In genomic region chr1:160789876-160790275, GRCm38 (mm10) we compare ENCODE assay signal across 26 mouse cellular contexts. TPM values are rescaled to one million over a fixed set of nuclear protein-coding genes. Genes with fewer than 3 reads are reported as not detected.
DNase-seq lines count a peak whose midpoint lies in the region; ATAC-seq and TF ChIP-seq lines count a peak whose summit lies in the region.
"Had no signal": no experiment of that assay in that cellular context is flagged by ENCODE, and none has a peak within 500 bp of the region (broad histone marks: within the 10 kb centered on the region; RNA-seq: fewer than 3 reads in every experiment).

No protein-coding gene starts in this region.

- TF ChIP-seq CTCF in liver, postnatal 0 days (IDR thresholded peaks at IDR 0.05; ENCODE audit: low read depth) = peak; percentile 50

- H3K4me3 ChIP-seq in liver, embryonic 11.5 days (ENCODE audit: low read depth, low read length) = no peak overlapping the region
- no peak overlapping the region for H3K4me3 ChIP-seq in liver, postnatal 0 days (ENCODE audit: low read depth, low read length)
- H3K4me3 ChIP-seq: embryonic facial prominence, embryonic 10.5 days; heart, embryonic 15.5 days; hindbrain, embryonic 10.5 days; liver, embryonic 15.5 days; midbrain, embryonic 15.5 days; neural tube, embryonic 12.5 days; stomach, embryonic 15.5 days had no signal

- no peaks in the 10 kb centered on the region for H3K27me3 ChIP-seq in liver, embryonic 11.5 days (replicated peaks; ENCODE audit: control insufficient read depth, insufficient read depth, low read length)
- no peaks in the 10 kb centered on the region for H3K27me3 ChIP-seq in liver, postnatal 0 days (ENCODE audit: insufficient read depth, low read length)
- H3K27me3 ChIP-seq: heart, embryonic 15.5 days; liver, embryonic 15.5 days; midbrain, embryonic 15.5 days; neural tube, embryonic 12.5 days; stomach, embryonic 15.5 days had no signal

- H3K9me3 ChIP-seq in liver, embryonic 11.5 days (ENCODE audit: control insufficient read depth, low read length) = no peaks in the 10 kb centered on the region
- H3K9me3 ChIP-seq in liver, postnatal 0 days (ENCODE audit: low read length) = no peaks in the 10 kb centered on the region
- H3K9me3 ChIP-seq: embryonic facial prominence, embryonic 10.5 days; heart, embryonic 15.5 days; hindbrain, embryonic 10.5 days; liver, embryonic 15.5 days; midbrain, embryonic 15.5 days; neural tube, embryonic 12.5 days; stomach, embryonic 15.5 days had no signal

- ATAC-seq in liver, embryonic 11.5 days (replicated peaks; ENCODE audit: low FRiP score) = no peak
- no peak for ATAC-seq in liver, postnatal 0 days
- no peak for ATAC-seq in cerebellum, adult (ENCODE audit: insufficient number of reproducible peaks, low FRiP score, low TSS enrichment)
- ATAC-seq: forebrain, embryonic 14.5 days; inflammation-experienced regulatory T-cells, adult 6 months; midbrain, embryonic 15.5 days had no signal

- DNase-seq in liver (peak; percentile 29), NIH3T3 (ENCODE audit: low read depth) (peak; percentile 18)
- DNase-seq in liver, embryonic 11.5 days (ENCODE audit: low spot score) = no peak
- peak; percentile 16 for DNase-seq in CD4-positive helper T cell, adult 2 months (ENCODE audit: low read depth, low spot score)
- DNase-seq in liver, postnatal 0 days = no peak
- DNase-seq in lung, postnatal 4 days = no peak
- no peak for DNase-seq in neural tube, embryonic 10.5 days (ENCODE audit: extremely low spot score, low spot score)
- DNase-seq: adrenal gland, postnatal 36 days; cerebellum, adult 2 months; gastrocnemius, postnatal 10 days; heart, adult 18-20 months; kidney, adult 9 months; layer of hippocampus, adult 9-11 months; lung, postnatal 10 days; spleen, adult 18-20 months; thymus, adult 2 months had no signal

- H3K4me1 ChIP-seq in liver, embryonic 11.5 days (replicated peaks; ENCODE audit: control insufficient read depth, insufficient read depth, low read length) = peaks cover 17% of the 10 kb centered on the region
- peaks cover 9% of the 10 kb centered on the region; the same call in 1 of the 2 replicates for H3K4me1 ChIP-seq in liver, postnatal 0 days (ENCODE audit: insufficient read depth)
- H3K4me1 ChIP-seq: stomach, embryonic 15.5 days had no signal

- H3K4me2 ChIP-seq in liver, embryonic 11.5 days = no peak overlapping the region
- no peak overlapping the region for H3K4me2 ChIP-seq in liver, postnatal 0 days (ENCODE audit: low read depth, low read length)
- H3K4me2 ChIP-seq: midbrain, embryonic 15.5 days; neural tube, embryonic 12.5 days; stomach, embryonic 15.5 days had no signal

- WGBS in liver, embryonic 11.5 days = 83% methylated on average over 3 of the region's 3 CpGs
- WGBS in liver, postnatal 0 days (ENCODE audit: insufficient replicate concordance) = 82% methylated on average over 3 of the region's 3 CpGs

- H3K9ac ChIP-seq in liver, embryonic 11.5 days (ENCODE audit: low read depth, low read length) = no peak overlapping the region
- H3K9ac ChIP-seq in liver, postnatal 0 days (replicated peaks) = no peak overlapping the region
- H3K9ac ChIP-seq: heart, embryonic 15.5 days; liver, embryonic 15.5 days; midbrain, embryonic 15.5 days; neural tube, embryonic 12.5 days; stomach, embryonic 15.5 days had no signal

- no peaks in the 10 kb centered on the region for H3K36me3 ChIP-seq in liver, embryonic 11.5 days (ENCODE audit: control insufficient read depth, insufficient read depth, low read length)
- H3K36me3 ChIP-seq in liver, postnatal 0 days (replicated peaks; ENCODE audit: insufficient read depth, low read length) = no peaks in the 10 kb centered on the region
- H3K36me3 ChIP-seq: embryonic facial prominence, embryonic 10.5 days; heart, embryonic 15.5 days; hindbrain, embryonic 10.5 days; liver, embryonic 15.5 days; midbrain, embryonic 15.5 days; neural tube, embryonic 12.5 days; stomach, embryonic 15.5 days had no signal

- no peak overlapping the region for H3K27ac ChIP-seq in liver, embryonic 11.5 days (ENCODE audit: low read depth, low read length)
- no peak overlapping the region for H3K27ac ChIP-seq in liver, postnatal 0 days (ENCODE audit: low read depth)
- H3K27ac ChIP-seq: embryonic facial prominence, embryonic 10.5 days; heart, embryonic 15.5 days; hindbrain, embryonic 10.5 days; midbrain, embryonic 15.5 days; neural tube, embryonic 12.5 days; stomach, embryonic 15.5 days had no signal

- TF ChIP-seq EP300 in liver, postnatal 0 days (IDR thresholded peaks at IDR 0.05; ENCODE audit: low read depth) = no peak

RNA-seq across cellular contexts. Expression of gene Rabgap1l, which starts 3.1 kb away (rescaled TPM):
- polyA plus RNA-seq in liver, embryonic 11.5 days (2014; fragmentation: Nextera tagmentation; extraction: Ambion mirVana) = 63.5 and 69.3 TPM in 2 replicates
- polyA plus RNA-seq in liver, postnatal 0 days (2015; fragmentation: Nextera tagmentation; extraction: Ambion mirVana) = 20.9 and 21.6 TPM in 2 replicates

Comparison
In these comparisons a context has a peak if more than half of its experiments do, and no peak if none do; other contexts are left out.
1. DNase-seq: peak in liver (single experiment), CD4-positive helper T cell, adult 2 months (single experiment) and NIH3T3 (single experiment); none in liver, embryonic 11.5 days (single experiment), liver, postnatal 0 days (single experiment), lung, postnatal 4 days (0 of 2) and neural tube, embryonic 10.5 days (single experiment).